Mouse (Mus musculus) gastrocnemius, postnatal 14 days (tissue): ENCODE measurements at regions not wholly inside any gene's neighbourhood (a gene's known extent, or its start where the extent isn't known, plus 50 kb on each side); places are given as distances from the start of the nearest gene placed in this dataset.
"Not testable (repeated sequence)": the region's sequence is repeated elsewhere in the genome, so short reads cannot be mapped to it uniquely, and the experiment has no call there.

Experiments
- DNase-seq: peaks from one replicate; pipeline ENCODE4 v3.0.0; 2021; ENCODE audit warnings: mixed read lengths
- intact Hi-C: fragments of 180-260 bp; cut with DNase I; formaldehyde crosslinking; loops from one replicate; pipeline ENCODE4 v1.15.1; 2025; ENCODE audit warnings: low total_unique reads

- intact Hi-C loops, result no loop called here
- no peak for DNase-seq
Measured at GRCm38 (mm10) chr8:7323067-7323675, 1337.9 kb downstream of the Efnb2 start.

- intact Hi-C loops, result no loop called here
- no peak for DNase-seq
Measured at GRCm38 (mm10) chr8:7322376-7323066, 1338.5 kb downstream of the Efnb2 start.

GRCm38 (mm10) chr8:7316806-7317355 lies 1344.2 kb downstream of the Efnb2 start:
- DNase-seq, result no peak
- intact Hi-C loops, result no loop called here

- intact Hi-C loops, result loop anchor here (10.0 kb wide), 1 partner anchor 1056 kb away; no protein-coding TSS in a partner anchor
- DNase-seq, result no peak
Measured at GRCm38 (mm10) chr8:7309239-7309638, 1351.8 kb downstream of the Efnb2 start.

GRCm38 (mm10) chr8:7289361-7289760 lies 1371.7 kb downstream of the Efnb2 start:
- intact Hi-C loops, result no loop called here
- no peak for DNase-seq

GRCm38 (mm10) chr8:7286581-7286980 lies 1374.5 kb downstream of the Efnb2 start:
- DNase-seq, result no peak

GRCm38 (mm10) chr8:7267406-7267805 lies 1393.6 kb downstream of the Efnb2 start:
- no peak for DNase-seq
- intact Hi-C loops, result no loop called here

More at GRCm38 (mm10) chr8:7286581-7286980, 1374.5 kb downstream of the Efnb2 start:
- intact Hi-C loops, result no loop called here

- intact Hi-C loops, DNase-seq: not testable (repeated sequence)
Measured at GRCm38 (mm10) chr8:7254336-7254735, 1406.7 kb downstream of the Efnb2 start.

GRCm38 (mm10) chr8:7240321-7240720 lies 1420.7 kb downstream of the Efnb2 start:
- intact Hi-C loops, result no loop called here
- DNase-seq, result no peak

GRCm38 (mm10) chr8:7234006-7234405 lies 1427.0 kb downstream of the Efnb2 start:
- intact Hi-C loops, result no loop called here
- no peak for DNase-seq

GRCm38 (mm10) chr8:7219300-7219699 lies 1441.7 kb downstream of the Efnb2 start:
- intact Hi-C loops, result no loop called here
- DNase-seq, result no peak

GRCm38 (mm10) chr8:7207178-7207577 lies 1453.9 kb downstream of the Efnb2 start:
- intact Hi-C loops, result no loop called here
- no peak for DNase-seq

- no peak for DNase-seq
- intact Hi-C loops, result no loop called here
Measured at GRCm38 (mm10) chr8:7206596-7206995, 1454.4 kb downstream of the Efnb2 start.

- DNase-seq, result no peak
- intact Hi-C loops, result no loop called here
Measured at GRCm38 (mm10) chr8:7205086-7205485, 1456.0 kb downstream of the Efnb2 start.

- intact Hi-C loops, result no loop called here
- no peak for DNase-seq
Measured at GRCm38 (mm10) chr8:7190726-7191125, 1470.3 kb downstream of the Efnb2 start.

- intact Hi-C loops, result no loop called here
- no peak for DNase-seq
Measured at GRCm38 (mm10) chr8:7163361-7163760, 1497.7 kb downstream of the Efnb2 start.

- intact Hi-C loops, result no loop called here
- DNase-seq, result no peak
Measured at GRCm38 (mm10) chr8:7131746-7132145, 1529.3 kb downstream of the Efnb2 start.

GRCm38 (mm10) chr8:7108849-7109248 lies 1552.2 kb downstream of the Efnb2 start:
- intact Hi-C loops, result no loop called here
- no peak for DNase-seq

- intact Hi-C loops, result no loop called here
- DNase-seq, result no peak
Measured at GRCm38 (mm10) chr8:7097577-7097976, 1563.5 kb downstream of the Efnb2 start.

GRCm38 (mm10) chr8:7092831-7093230 lies 1568.2 kb downstream of the Efnb2 start:
- intact Hi-C loops, result no loop called here

GRCm38 (mm10) chr8:7088123-7088522 lies 1572.9 kb downstream of the Efnb2 start:
- no peak for DNase-seq
- intact Hi-C loops, result no loop called here

More at GRCm38 (mm10) chr8:7092831-7093230, 1568.2 kb downstream of the Efnb2 start:
- no peak for DNase-seq
